Mouse (Mus musculus): ENCODE measurements around the gene Glo1. TPM values are rescaled to one million over a fixed set of nuclear protein-coding genes. Genes with fewer than 3 reads are reported as not detected.
A peak's percentile ranks its signal among the peaks of the same experiment; 100 is the strongest.

The Glo1 gene
- polyA plus RNA-seq, 1 experiment from 2014 or later, result 224 TPM

GRCm38 (mm10) chr17:30609305-30609979, 17.2 kb downstream of the Glo1 start:
- Histone ChIP-seq H3K4me1 (ENCODE audit: control insufficient read depth, insufficient read depth, low read length) (peaks cover 12% of the 10 kb centered on the region), H3K36me3 (ENCODE audit: control insufficient read depth, insufficient read depth, low read length) (no peaks in the 10 kb centered on the region), H3K27ac (ENCODE audit: low read length) (no peak overlapping the region), H3K4me2 (ENCODE audit: low read depth, low read length) (0 out of 2 replicates have a peak overlapping the region, but pooled peaks have one; percentile 4), H3K27me3 (ENCODE audit: control insufficient read depth, insufficient read depth, low read length) (no peaks in the 10 kb centered on the region), H3K9me3 (replicated peaks; ENCODE audit: control insufficient read depth, low read length) (no peaks in the 10 kb centered on the region), H3K9ac (ENCODE audit: low read length) (no peak overlapping the region), H3K4me3 (replicated peaks; ENCODE audit: low read length) (no peak overlapping the region)
- no peak for ATAC-seq (ENCODE audit: insufficient read depth, low FRiP score)
- WGBS, result 76% methylated on average over 16 of the region's 16 CpGs

GRCm38 (mm10) chr17:30607909-30608495, 18.7 kb downstream of the Glo1 start:
- H3K27me3 ChIP-seq (ENCODE audit: control insufficient read depth, insufficient read depth, low read length), result no peaks in the 10 kb centered on the region
- peaks cover 7% of the 10 kb centered on the region; the same call in 1 of the 2 replicates for H3K36me3 ChIP-seq (ENCODE audit: control insufficient read depth, insufficient read depth, low read length)
- peaks cover 12% of the 10 kb centered on the region for H3K4me1 ChIP-seq (ENCODE audit: control insufficient read depth, insufficient read depth, low read length)
- ATAC-seq (ENCODE audit: insufficient read depth, low FRiP score), result no peak
- WGBS, result 71% methylated on average over 8 of the region's 8 CpGs
- H3K4me3 ChIP-seq (replicated peaks; ENCODE audit: low read length), result no peak overlapping the region
- H3K27ac ChIP-seq (ENCODE audit: low read length), result no peak overlapping the region
- H3K9me3 ChIP-seq (replicated peaks; ENCODE audit: control insufficient read depth, low read length), result no peaks in the 10 kb centered on the region
- H3K9ac ChIP-seq (ENCODE audit: low read length), result no peak overlapping the region
- no peak overlapping the region for H3K4me2 ChIP-seq (ENCODE audit: low read depth, low read length)

GRCm38 (mm10) chr17:30607330-30607729, 19.3 kb downstream of the Glo1 start:
- no peak overlapping the region for H3K4me2 ChIP-seq (ENCODE audit: low read depth, low read length)
- no peak overlapping the region for H3K27ac ChIP-seq (ENCODE audit: low read length)
- H3K4me1 ChIP-seq (ENCODE audit: control insufficient read depth, insufficient read depth, low read length), result peaks cover 12% of the 10 kb centered on the region
- H3K4me3 ChIP-seq (replicated peaks; ENCODE audit: low read length), result no peak overlapping the region
- H3K27me3 ChIP-seq (ENCODE audit: control insufficient read depth, insufficient read depth, low read length), result no peaks in the 10 kb centered on the region
- no peak for ATAC-seq (ENCODE audit: insufficient read depth, low FRiP score)
- peaks cover 10% of the 10 kb centered on the region; the same call in 1 of the 2 replicates for H3K36me3 ChIP-seq (ENCODE audit: control insufficient read depth, insufficient read depth, low read length)
- H3K9me3 ChIP-seq (replicated peaks; ENCODE audit: control insufficient read depth, low read length), result no peaks in the 10 kb centered on the region
- WGBS, result 89% methylated on average over 7 of the region's 7 CpGs
- no peak overlapping the region for H3K9ac ChIP-seq (ENCODE audit: low read length)

GRCm38 (mm10) chr17:30606634-30607081, 20.0 kb downstream of the Glo1 start:
- Histone ChIP-seq H3K4me2 (ENCODE audit: low read depth, low read length) (no peak overlapping the region; the same call in 1 of the 2 replicates), H3K4me1 (ENCODE audit: control insufficient read depth, insufficient read depth, low read length) (peaks cover 12% of the 10 kb centered on the region), H3K36me3 (ENCODE audit: control insufficient read depth, insufficient read depth, low read length) (peaks cover 10% of the 10 kb centered on the region; the same call in 1 of the 2 replicates), H3K27ac (ENCODE audit: low read length) (no peak overlapping the region), H3K9me3 (replicated peaks; ENCODE audit: control insufficient read depth, low read length) (no peaks in the 10 kb centered on the region), H3K27me3 (ENCODE audit: control insufficient read depth, insufficient read depth, low read length) (no peaks in the 10 kb centered on the region), H3K4me3 (replicated peaks; ENCODE audit: low read length) (no peak overlapping the region), H3K9ac (ENCODE audit: low read length) (no peak overlapping the region)
- 71% methylated on average over 8 of the region's 8 CpGs for WGBS
- peak; percentile 48; the same call in 1 of the 2 replicates for ATAC-seq (ENCODE audit: insufficient read depth, low FRiP score)

- 82% methylated on average over 11 of the region's 11 CpGs for WGBS
- no peak for ATAC-seq (ENCODE audit: insufficient read depth, low FRiP score)
Observed at GRCm38 (mm10) chr17:30606206-30606605, 20.5 kb downstream of the Glo1 start.

GRCm38 (mm10) chr17:30605001-30605400, 21.7 kb downstream of the Glo1 start:
- Histone ChIP-seq H3K27ac (ENCODE audit: low read length) (no peak overlapping the region), H3K36me3 (ENCODE audit: control insufficient read depth, insufficient read depth, low read length) (peaks cover 14% of the 10 kb centered on the region; the same call in 1 of the 2 replicates), H3K27me3 (ENCODE audit: control insufficient read depth, insufficient read depth, low read length) (no peaks in the 10 kb centered on the region), H3K4me3 (replicated peaks; ENCODE audit: low read length) (no peak overlapping the region), H3K4me1 (ENCODE audit: control insufficient read depth, insufficient read depth, low read length) (peaks cover 8% of the 10 kb centered on the region; the same call in 1 of the 2 replicates), H3K4me2 (ENCODE audit: low read depth, low read length) (no peak overlapping the region), H3K9ac (ENCODE audit: low read length) (no peak overlapping the region), H3K9me3 (replicated peaks; ENCODE audit: control insufficient read depth, low read length) (no peaks in the 10 kb centered on the region)
- 91% methylated on average over 5 of the region's 5 CpGs for WGBS
- no peak for ATAC-seq (ENCODE audit: insufficient read depth, low FRiP score)

More at GRCm38 (mm10) chr17:30606206-30606605, 20.5 kb downstream of the Glo1 start:
- H3K9ac ChIP-seq (ENCODE audit: low read length), result no peak overlapping the region
- H3K36me3 ChIP-seq (ENCODE audit: control insufficient read depth, insufficient read depth, low read length), result peaks cover 10% of the 10 kb centered on the region; the same call in 1 of the 2 replicates
- no peak overlapping the region for H3K27ac ChIP-seq (ENCODE audit: low read length)
- H3K9me3 ChIP-seq (replicated peaks; ENCODE audit: control insufficient read depth, low read length), result no peaks in the 10 kb centered on the region
- H3K4me1 ChIP-seq (ENCODE audit: control insufficient read depth, insufficient read depth, low read length), result peaks cover 9% of the 10 kb centered on the region
- no peaks in the 10 kb centered on the region for H3K27me3 ChIP-seq (ENCODE audit: control insufficient read depth, insufficient read depth, low read length)
- no peak overlapping the region; the same call in 1 of the 2 replicates for H3K4me2 ChIP-seq (ENCODE audit: low read depth, low read length)
- H3K4me3 ChIP-seq (replicated peaks; ENCODE audit: low read length), result no peak overlapping the region

- 91% methylated on average over 6 of the region's 6 CpGs for WGBS
- no peak overlapping the region for H3K4me3 ChIP-seq (replicated peaks; ENCODE audit: low read length)
- ATAC-seq (ENCODE audit: insufficient read depth, low FRiP score), result no peak
Observed at GRCm38 (mm10) chr17:30604296-30604695, 22.4 kb downstream of the Glo1 start.

GRCm38 (mm10) chr17:30602175-30602574, 24.5 kb downstream of the Glo1 start:
- ATAC-seq (ENCODE audit: insufficient read depth, low FRiP score), result no peak
- 89% methylated on average over 14 of the region's 14 CpGs for WGBS
- H3K9ac ChIP-seq (ENCODE audit: low read length), result no peak overlapping the region
- H3K36me3 ChIP-seq (ENCODE audit: control insufficient read depth, insufficient read depth, low read length), result peaks cover 24% of the 10 kb centered on the region
- no peaks in the 10 kb centered on the region for H3K27me3 ChIP-seq (ENCODE audit: control insufficient read depth, insufficient read depth, low read length)
- no peaks in the 10 kb centered on the region for H3K9me3 ChIP-seq (replicated peaks; ENCODE audit: control insufficient read depth, low read length)
- no peak overlapping the region for H3K4me3 ChIP-seq (replicated peaks; ENCODE audit: low read length)
- no peak overlapping the region for H3K27ac ChIP-seq (ENCODE audit: low read length)
- no peaks in the 10 kb centered on the region for H3K4me1 ChIP-seq (ENCODE audit: control insufficient read depth, insufficient read depth, low read length)
- no peak overlapping the region for H3K4me2 ChIP-seq (ENCODE audit: low read depth, low read length)

More at GRCm38 (mm10) chr17:30604296-30604695, 22.4 kb downstream of the Glo1 start:
- Histone ChIP-seq H3K36me3 (ENCODE audit: control insufficient read depth, insufficient read depth, low read length) (peaks cover 17% of the 10 kb centered on the region; the same call in 1 of the 2 replicates), H3K4me1 (ENCODE audit: control insufficient read depth, insufficient read depth, low read length) (peaks cover 8% of the 10 kb centered on the region; the same call in 1 of the 2 replicates), H3K27me3 (ENCODE audit: control insufficient read depth, insufficient read depth, low read length) (no peaks in the 10 kb centered on the region), H3K27ac (ENCODE audit: low read length) (no peak overlapping the region), H3K9me3 (replicated peaks; ENCODE audit: control insufficient read depth, low read length) (no peaks in the 10 kb centered on the region), H3K4me2 (ENCODE audit: low read depth, low read length) (no peak overlapping the region), H3K9ac (ENCODE audit: low read length) (no peak overlapping the region)

GRCm38 (mm10) chr17:30598300-30598699, 28.4 kb downstream of the Glo1 start:
- Histone ChIP-seq H3K4me3 (replicated peaks; ENCODE audit: low read length) (no peak overlapping the region), H3K36me3 (ENCODE audit: control insufficient read depth, insufficient read depth, low read length) (peaks cover 24% of the 10 kb centered on the region), H3K9me3 (replicated peaks; ENCODE audit: control insufficient read depth, low read length) (no peaks in the 10 kb centered on the region), H3K9ac (ENCODE audit: low read length) (no peak overlapping the region), H3K27ac (ENCODE audit: low read length) (no peak overlapping the region), H3K27me3 (ENCODE audit: control insufficient read depth, insufficient read depth, low read length) (no peaks in the 10 kb centered on the region), H3K4me2 (ENCODE audit: low read depth, low read length) (no peak overlapping the region), H3K4me1 (ENCODE audit: control insufficient read depth, insufficient read depth, low read length) (no peaks in the 10 kb centered on the region)
- no peak for ATAC-seq (ENCODE audit: insufficient read depth, low FRiP score)
- 87% methylated on average over 5 of the region's 5 CpGs for WGBS

Measured in stomach, embryonic 16.5 days (tissue).